Mouse (Mus musculus) stomach, postnatal 0 days (tissue): Measurements from ENCODE around the gene Fbxw5.

Experiments
- CTCF ChIP-seq: IDR thresholded peaks from 2 replicates; pipeline ENCODE4 v1.5.1; 2016; ENCODE audit warnings: antibody characterized with exemption, low read depth, mild to moderate bottlenecking, moderate library complexity
- EP300 ChIP-seq: optimal IDR thresholded peaks from 2 replicates; pipeline ENCODE3; 2016; ENCODE audit warnings: antibody characterized with exemption

GRCm38 (mm10) chr2:25493476-25493961, 7.0 kb upstream of the Fbxw5 start, which contains the start of gene Lcn12:
- no peak for TF ChIP-seq CTCF
- TF ChIP-seq EP300, result no peak
